Mouse (Mus musculus): ENCODE data around the gene Cracr2b.

The Cracr2b gene

DNA sequence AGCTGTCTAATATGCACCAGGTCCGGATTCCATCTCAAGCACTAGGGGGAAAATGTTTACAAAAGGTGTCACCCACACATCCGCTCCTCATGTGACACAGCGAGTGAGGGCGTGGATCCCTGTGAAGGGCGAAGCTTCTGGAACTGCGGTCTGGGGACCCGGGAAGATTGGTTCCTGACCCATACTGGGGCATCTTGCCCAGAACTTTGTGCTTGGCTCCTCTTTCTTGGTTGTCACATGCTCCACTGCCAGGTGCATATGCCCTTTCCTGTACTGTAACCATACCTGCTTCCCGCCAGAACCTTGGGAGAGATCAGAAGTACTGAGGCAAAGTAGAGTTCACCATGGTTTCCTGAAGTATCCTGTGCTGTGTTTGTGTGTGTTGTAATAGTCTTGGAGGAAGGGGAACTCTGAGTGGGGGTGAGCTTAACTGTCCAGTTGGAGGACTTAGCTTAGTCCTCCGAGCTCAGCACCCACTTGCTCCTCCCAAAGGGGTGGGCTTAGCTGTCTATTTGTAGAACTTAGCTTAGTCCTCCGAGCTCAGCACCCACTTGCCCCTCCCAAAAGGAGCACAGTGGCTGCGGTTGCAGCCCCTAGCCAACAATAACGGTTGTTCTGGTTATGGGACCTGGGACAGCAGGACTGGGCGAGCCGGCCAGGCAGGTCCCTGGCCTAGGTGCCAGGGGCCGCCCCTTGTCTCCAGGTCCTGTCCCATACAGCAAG is at the start of gene Cracr2b:
Gene Cracr2b, plus strand, starts transcription at position 704 of the 723 bp plus-strand sequence.
- DNase-seq (ENCODE audit: extremely low read depth, low read depth) = no peak

DNA sequence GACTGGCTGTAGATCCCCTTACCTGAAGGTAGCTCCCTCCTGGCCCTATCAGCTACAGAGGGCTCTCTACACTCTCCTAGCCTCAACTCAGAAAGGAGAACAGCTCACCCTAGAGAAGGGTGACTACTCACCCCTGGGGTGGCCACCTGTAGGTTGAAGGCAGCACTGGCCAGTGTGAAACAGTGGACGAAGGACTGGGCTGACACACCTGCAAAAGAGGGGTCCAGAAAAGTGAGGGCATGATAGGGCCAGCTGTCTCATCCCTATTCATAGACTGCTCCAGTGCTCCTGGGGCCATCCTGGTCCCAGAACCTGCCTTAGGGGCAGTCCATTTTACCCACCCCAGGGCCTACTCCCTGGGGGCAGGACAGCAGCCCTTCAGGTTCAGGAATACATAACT is 49.2 kb upstream of the Cracr2b start:
- no peak for DNase-seq (ENCODE audit: extremely low read depth, low read depth)

GRCm38 (mm10) chr7:141413331-141413730 is 47.6 kb upstream of the Cracr2b start:
- no peak for DNase-seq (ENCODE audit: extremely low read depth, low read depth)

DNA sequence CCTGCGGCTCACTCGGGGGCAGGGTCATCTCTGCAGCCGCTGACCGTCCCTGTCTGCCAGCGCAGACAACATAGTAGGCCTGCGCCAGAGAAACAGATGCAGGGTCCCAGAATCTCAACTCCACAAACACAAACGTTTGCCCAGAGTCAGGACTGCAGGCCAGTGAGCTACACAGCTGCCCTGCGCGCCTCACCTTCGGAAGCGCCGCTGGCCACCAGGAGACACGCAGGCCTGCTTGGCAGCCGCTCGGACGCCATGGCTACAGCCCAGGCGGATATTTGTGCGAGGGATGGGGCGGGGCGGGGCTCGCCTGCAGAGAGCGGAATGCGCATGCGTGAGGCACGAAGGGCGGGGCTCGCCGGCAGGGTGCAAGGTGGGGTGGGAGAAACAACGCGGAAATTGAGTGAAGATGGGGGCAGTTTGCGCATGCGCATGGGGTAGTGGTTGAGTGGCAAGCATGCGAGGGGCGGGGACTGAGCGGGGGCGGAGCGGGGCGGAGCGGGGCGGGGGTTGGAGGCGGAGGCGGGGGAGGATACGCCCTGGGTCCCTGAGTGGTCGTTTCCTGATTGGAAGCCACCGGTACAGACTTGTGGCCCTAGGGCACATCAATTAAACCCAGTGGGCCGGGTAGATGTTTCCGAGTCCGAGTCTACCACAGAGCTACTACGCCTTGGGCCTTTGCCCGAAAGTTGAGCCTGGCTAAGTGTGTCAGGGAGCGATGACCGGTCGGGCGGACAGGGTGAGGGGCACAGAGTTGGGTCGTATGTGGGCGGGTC is 46.9 kb upstream of the Cracr2b start, which contains the start of gene Gatd1:
Gene Gatd1, minus strand, starts transcription at position 328 of the 776 bp plus-strand sequence.
- DNase-seq (ENCODE audit: extremely low read depth, low read depth) = peak; percentile 80

DNA sequence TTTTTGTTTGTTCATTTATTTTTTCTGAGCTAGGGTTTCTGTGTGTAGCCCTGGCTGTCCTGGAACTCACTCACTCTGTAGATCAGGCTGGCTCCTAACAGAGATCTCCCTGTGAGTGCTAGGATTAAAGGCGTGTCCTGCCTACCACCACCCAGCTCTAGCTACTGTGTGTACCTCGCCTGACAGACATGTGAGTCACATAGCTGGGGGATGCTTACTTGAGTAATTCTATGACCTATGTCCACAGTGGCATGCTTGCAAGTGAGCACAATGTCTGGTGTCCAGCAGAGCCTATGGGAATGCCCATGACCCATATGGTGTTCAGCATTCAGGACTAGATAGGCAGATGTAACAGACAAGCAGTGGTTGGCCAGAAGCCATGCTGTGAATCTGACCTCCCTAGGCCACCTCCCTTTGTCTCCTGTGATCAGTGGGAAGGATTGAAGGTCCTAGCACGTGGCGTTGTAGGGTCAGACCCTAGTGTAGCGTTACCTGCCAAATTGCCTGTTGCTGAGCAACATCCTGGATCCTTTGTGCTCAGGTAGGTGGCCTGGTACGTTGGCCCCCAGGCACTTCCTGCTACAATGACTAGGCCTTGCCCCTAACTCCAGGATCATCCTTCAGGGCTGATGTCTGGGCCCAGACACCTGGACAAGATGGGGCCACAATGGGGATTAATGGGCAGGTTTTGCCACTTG is 44.6 kb upstream of the Cracr2b start:
- DNase-seq (ENCODE audit: extremely low read depth, low read depth) = no peak

DNA sequence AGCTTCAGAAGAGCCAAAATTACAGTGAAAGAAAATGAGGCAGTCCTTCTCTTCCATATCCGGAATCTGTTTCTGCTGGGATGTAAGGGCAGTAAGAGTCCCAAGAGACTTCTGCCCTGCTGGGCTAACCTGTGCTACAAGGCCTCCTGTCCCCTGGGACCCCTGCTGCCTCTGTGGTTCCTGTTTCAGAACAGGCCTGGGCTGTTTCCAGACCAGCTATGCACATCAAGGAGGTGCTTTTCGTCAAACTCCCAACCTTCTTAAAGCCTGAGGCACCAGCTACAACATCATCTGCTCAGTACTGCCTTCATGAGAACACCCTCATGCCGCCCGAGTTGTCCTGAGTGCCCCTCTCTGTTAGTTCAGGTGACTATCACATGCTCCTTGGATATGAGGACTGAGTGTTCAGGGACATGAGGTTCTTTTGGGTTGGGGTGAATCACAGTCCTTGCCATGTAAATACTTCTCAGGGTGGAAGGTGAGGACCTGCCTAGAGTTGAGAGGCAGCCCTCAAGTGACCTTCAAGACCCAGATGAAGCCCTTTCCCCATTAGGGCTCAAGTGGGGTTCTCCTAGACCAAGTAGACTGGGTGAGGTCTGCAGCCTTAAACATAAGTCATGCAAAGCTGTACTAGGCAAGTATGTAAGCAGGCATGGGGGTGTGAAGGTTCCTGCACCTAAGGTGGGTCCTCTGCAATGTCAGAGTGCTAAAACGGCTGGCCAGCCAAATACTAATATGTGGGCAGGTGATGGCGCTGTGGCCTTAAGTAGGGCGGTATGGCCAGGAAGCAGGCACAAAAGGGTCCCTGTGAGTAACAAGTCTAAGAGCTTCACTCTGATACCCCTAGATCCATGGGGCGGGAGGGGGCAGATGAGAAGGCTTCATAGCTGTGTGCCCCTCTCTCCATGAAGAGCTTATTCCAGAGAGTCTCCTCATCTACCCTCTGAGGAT is 42.9 kb upstream of the Cracr2b start:
- DNase-seq (ENCODE audit: extremely low read depth, low read depth) = no peak

- DNase-seq (ENCODE audit: extremely low read depth, low read depth) = peak; percentile 66
Measured at GRCm38 (mm10) chr7:141418970-141419369, 41.9 kb upstream of the Cracr2b start.

GRCm38 (mm10) chr7:141420030-141420702 is 40.7 kb upstream of the Cracr2b start:
- no peak for DNase-seq (ENCODE audit: extremely low read depth, low read depth)

- no peak for DNase-seq (ENCODE audit: extremely low read depth, low read depth)
Measured at GRCm38 (mm10) chr7:141423811-141424210, 37.1 kb upstream of the Cracr2b start.

DNA sequence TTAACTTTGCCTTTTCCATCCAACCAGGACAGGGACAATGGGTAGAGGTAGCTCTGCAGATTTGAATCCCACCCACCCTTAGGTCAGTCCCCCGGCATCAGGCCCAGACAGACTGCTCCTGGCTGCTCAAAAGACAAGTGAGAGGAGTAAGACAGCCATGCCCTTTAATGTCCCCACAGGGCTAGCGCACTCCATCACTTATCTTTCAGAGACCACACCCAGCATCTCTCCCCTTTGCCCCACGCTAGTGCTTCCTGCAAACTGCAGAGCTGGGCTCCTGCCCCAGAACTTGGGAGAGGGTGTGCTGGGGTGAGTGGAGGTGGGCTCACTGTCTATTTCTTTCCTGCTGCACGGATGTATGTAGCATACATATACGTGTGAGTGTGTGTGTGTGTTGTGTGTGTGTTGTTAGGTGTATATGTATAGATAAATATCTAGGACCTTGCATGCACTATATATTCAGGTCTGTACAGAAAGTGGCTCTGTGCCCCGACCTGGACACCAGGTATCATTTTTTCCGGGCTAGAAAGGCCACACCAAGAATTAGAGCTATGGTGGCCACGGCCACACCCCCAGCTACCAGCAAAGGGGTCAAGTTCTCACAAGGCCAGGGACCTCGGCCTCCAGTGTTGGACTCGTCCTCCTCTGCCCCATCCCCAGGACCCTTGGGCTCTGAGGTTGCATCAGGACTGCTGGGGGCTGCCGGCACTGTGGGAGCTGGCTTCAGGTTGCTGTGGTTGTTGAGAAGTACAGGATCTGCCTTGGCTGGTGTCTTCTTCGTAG is 33.8 kb upstream of the Cracr2b start:
- DNase-seq (ENCODE audit: extremely low read depth, low read depth) = no peak

GRCm38 (mm10) chr7:141428701-141429100 is 32.2 kb upstream of the Cracr2b start:
- no peak for DNase-seq (ENCODE audit: extremely low read depth, low read depth)

DNA sequence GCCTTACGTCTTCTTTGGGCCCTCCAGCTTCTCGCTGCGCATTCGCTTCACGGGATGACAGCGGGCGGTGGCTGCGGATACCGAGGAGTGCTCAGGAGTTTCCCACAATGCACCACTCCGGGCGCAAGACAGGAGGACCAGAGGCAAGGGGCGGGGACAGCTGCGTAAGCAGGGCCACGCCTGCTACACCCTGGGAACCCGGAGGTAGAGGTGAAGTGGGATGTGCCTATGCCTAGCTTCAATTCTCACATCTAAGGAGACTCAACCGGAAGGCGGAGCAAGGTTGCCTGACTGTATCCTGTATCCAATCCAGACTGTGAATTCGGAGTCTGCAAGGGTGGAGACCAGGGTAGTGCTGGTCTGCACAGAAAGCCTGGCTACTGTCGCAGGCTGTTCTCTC is 31.6 kb upstream of the Cracr2b start, which contains the start of gene Cend1:
Gene Cend1, minus strand, starts transcription at position 182 of the 400 bp plus-strand sequence.
- no peak for DNase-seq (ENCODE audit: extremely low read depth, low read depth)

GRCm38 (mm10) chr7:141429840-141430584 is 30.9 kb upstream of the Cracr2b start:
- no peak for DNase-seq (ENCODE audit: extremely low read depth, low read depth)

GRCm38 (mm10) chr7:141430585-141431240 is 30.2 kb upstream of the Cracr2b start:
- no peak for DNase-seq (ENCODE audit: extremely low read depth, low read depth)

DNA sequence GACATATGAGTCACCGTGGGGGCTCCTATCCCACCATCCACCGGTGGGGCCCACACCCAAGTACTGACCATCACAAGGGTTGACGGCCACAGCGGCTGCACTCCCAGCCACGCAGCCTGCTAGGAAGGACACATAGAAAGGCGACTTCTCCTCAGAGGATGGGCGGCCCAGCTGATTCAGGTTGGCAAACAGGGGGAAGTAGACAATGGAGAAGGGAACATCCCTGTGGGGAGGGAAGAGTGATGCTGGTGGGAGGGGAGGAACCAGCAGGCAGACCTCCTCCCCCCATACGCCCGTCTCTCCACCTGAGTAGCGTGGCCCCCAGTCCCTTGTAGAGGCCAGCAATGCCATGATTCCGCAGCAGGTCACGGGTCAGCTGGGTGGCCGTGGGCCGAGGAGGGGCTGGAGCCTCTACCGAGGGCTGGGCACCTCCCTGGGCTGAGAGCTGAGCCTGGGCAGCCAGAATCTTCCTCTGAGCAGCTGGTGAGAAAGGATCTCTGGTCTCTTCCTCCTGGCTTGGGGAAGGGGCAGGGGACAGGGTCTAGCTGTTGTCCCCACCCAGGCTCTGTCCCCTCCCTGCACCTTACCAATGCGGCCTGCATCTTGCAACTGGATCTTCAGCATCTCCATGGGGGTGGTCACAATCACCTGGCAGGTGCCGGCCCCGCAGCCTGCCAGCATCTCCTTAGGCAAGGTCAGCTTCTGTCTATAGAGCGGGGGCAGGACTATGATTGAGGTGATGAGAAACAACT is 29.3 kb upstream of the Cracr2b start:
- no peak for DNase-seq (ENCODE audit: extremely low read depth, low read depth)

GRCm38 (mm10) chr7:141432186-141432611 is 28.7 kb upstream of the Cracr2b start:
- no peak for DNase-seq (ENCODE audit: extremely low read depth, low read depth)

GRCm38 (mm10) chr7:141432741-141433516 is 28.0 kb upstream of the Cracr2b start:
- no peak for DNase-seq (ENCODE audit: extremely low read depth, low read depth)
